Mouse (Mus musculus) frontal cortex, adult (tissue): ENCODE measurements at regions not wholly inside any gene's neighbourhood (a gene's known extent, or its start where the extent isn't known, plus 50 kb on each side); places are given as distances from the start of the nearest gene placed in this dataset.

Experiments
- ATAC-seq: cut with Nextera tagmentation; 2 replicates; pipeline ENCODE4 v1.9.2; 2017; ENCODE audit warnings: mild to moderate bottlenecking, moderate library complexity, mixed read lengths; ENCODE audit not compliant: low TSS enrichment

DNA sequence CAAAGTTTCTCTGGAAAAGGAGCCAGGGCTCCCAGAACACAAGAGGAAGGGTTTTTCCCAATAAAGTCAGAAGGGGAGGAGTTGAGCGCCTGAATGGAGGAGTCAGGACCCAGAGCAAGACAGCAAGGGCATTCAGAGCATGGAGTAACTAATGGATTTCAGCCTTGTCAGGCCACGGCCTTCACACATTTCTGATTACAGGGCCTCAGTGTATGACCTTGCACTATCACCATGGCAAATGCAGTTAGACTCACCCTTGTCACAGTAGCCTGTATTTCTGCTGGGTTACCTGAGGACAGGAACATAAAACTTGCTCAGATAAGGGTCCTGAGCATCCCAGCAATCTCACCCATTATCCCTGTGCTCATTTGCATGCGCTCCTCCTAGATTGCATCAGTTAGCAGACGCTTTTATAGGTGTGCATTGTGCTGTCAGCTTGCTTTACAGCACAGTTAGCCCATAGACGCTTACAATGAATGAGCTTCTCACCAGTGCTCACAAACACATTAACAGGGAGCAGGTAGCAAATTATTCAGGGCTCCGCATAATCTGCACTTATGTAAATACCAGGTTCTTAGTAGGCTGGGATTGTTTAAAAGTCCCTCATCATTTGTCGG, 547.4 kb downstream of the Insc start:
- ATAC-seq = no peak

- no peak for ATAC-seq
Measured at GRCm38 (mm10) chr7:115294655-115295230, 551.2 kb downstream of the Insc start.

- no peak for ATAC-seq
Measured at GRCm38 (mm10) chr7:115300241-115300640, 556.7 kb downstream of the Insc start.

GRCm38 (mm10) chr7:115308377-115308776, 564.9 kb downstream of the Insc start:
- no peak for ATAC-seq

DNA sequence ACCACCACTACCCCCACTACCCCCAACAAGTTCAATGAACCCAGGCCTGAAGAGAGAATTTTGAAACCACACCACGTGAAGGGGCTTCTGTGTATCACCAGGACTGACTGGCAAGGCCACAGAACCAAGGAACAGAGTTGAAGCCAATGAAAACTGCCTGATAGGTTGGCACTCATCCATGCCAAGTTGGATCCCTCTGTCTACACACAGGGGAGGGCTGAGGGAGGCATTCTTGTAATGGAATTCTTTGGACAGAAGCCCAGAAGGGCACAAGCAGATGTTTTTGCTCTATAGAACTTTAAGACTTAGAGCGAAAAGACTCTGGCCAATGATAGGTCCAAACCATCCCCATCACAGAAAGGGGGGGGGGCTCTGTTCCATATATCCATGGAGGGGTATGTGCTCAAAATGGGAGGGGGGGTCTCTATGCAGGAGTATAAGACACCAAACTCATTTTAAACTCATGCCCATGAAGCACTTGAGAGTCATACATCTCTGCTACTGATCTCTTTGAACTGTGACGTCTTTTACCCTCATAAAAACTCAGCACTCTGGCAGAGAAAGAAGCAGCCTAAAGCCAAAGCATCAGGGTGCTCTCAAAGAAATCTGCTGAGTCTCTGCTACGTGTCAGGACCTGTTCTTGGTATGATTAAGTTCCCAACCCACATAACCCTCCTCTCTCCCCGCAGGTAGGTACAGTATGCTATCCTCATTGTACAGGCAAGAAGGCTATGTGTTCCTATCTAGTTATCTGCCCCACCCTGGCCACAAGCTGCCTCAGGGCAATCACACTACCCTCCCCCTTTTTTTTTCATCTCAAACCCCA, 567.1 kb downstream of the Insc start:
- no peak for ATAC-seq

DNA sequence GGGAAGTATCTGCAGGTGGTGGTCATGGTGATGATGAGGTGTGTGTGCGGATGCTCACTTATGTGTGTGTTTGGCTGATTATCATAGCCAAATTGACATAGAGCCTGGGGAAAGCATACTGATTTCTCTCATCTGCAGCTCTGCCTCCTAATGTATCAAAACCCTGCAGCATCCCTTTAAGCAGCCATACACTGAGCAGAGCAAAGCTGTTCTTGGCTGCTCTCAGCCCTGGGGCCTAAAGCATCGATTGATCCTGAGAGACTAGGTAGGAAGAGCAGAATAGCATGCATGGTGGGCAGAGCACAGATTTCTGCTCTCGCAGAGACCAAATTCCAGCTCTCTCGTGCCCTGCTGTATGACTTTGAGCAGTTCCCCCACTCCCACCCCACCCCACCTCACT, 576.0 kb downstream of the Insc start:
- no peak for ATAC-seq

- no peak for ATAC-seq
Measured at GRCm38 (mm10) chr7:115322989-115323388, 579.5 kb downstream of the Insc start.

DNA sequence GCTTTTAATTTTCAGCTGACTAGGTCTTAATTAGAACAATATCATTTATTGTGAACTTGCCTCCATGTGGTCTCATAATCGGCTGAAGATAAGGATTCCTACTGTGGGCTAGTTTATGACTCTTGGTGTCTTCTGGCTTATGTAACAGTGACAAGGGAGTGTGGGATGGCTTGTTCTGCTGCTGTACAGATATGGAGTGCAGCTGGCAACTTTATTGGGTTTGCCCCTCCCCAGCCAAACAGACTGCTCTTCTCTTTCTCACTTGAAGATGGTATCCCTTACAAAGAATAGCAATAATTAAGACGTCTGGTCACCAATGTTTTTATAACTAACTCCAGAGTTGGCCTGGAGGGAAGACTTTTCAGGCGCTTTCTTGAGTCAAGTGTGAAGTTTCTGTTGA, 584.8 kb downstream of the Insc start:
- ATAC-seq = no peak

DNA sequence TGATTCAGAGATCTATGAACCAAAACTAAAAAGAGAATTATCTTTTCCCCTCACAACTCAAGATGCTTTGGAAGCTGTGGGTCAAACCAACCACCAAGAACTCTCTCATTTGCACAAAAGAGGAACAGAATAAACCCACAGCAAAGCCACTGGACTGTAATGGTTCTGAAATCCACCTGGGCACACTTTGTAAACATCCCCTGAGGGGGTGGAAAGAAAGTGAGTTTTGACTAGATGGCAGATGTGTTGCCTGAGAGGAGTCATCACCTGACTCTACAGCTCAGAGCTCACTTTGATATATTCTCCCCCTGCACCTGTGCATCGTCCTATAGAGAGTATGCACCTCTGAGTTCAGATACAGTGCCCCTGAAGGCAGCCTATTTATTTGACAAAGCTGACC, 588.2 kb downstream of the Insc start:
- no peak for ATAC-seq

DNA sequence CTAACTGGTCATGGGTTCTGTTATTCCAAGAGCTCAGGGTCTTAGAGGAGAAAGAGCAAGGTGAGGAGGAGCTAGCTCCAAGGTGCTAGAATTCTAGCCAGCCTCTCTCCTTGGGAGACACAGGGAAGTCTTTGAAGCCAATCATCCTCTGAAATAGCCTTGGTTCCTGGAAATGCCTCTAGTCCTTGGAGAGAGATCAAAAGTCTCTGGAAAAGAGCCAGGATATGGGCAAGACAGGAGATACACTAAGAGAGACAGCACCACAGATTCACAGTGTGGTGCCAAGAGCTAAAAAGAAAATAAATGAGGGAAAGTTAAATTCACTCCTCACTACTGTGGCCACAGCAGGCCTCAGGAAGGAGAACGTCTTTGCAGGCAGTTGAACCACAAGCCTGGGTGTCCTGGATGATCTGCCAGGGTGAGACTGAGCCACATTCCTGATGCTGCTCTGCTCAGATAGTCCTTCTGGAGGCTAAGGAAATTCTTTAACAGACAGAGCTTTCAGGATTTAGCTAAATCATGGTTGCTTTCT, 589.6 kb downstream of the Insc start:
- no peak for ATAC-seq

DNA sequence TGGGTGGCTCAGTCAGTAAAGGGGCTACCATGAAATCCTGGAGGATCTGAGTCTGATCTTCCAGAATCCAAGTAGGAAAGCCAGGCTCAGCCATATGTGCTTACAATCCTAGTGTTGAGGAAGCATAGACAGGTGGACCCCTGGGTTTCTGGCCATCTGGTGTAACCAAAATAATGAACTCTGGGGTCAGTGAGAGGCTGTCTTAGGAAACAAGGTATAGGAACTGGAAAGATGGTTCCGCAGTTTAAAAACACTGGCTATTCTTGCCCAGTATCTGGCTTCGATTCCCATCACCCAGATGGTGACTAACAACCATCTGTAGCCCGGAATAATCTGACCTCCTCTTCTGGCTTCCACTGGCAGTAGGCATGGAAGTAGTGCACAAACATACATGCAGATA, 591.6 kb downstream of the Insc start:
- ATAC-seq = no peak

DNA sequence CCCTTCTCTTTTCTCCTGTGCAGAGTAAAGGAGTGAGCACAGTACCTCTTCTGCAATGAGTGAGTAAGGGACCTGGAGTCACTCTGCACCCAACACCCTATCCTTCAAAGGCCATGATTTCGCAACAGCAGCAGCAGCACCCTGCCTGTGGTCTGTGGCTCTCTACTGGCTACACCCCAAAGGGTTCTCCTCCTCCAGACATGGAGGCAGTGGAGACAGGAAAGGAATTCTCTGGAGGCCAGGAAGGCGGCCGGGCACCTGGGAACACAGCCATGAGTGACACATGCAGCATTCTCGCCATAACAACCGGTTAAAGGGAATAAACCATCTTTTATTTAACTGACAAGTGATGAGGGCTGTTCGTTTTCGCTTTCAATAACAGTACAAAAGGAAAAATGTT, 596.7 kb downstream of the Insc start:
- no peak for ATAC-seq

- no peak for ATAC-seq
Measured at GRCm38 (mm10) chr7:115341007-115341406, 597.5 kb downstream of the Insc start.

DNA sequence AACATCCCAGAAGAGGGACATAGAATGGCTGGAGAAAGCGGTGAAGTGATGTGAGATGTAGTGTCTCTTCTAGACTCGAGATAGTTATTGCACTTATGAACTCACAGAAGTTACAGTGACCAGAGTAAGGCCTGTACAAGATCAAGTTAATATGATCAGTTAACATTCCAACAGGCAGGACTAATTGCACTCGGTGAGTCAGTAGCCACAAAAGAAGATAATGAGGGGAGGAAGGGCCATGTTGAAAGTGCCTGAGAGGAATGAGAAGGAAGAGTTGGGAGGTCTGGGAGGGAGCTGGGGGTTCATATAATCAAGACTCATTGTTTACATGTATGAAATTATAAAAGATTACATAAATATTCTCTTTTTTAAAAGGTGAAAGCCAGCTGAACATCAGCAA, 602.3 kb downstream of the Insc start:
- no peak for ATAC-seq

DNA sequence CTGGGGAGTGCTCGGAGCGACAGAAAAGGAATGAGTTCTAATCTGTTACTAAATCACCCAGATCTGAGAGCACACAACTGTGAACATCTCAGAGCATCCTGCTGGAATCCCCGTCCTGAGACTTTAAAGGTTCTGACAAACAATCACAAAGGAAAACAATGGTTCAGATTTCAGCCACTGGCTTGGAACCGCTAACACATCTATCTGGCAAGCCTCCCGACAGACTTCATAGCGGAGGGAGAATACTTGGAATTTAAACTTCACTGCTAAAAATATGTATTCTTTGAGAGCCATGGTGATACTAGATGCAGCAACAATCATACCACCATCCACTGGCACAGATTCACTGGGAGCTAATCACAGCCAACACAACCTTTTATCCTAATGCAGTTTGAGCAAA, 615.2 kb downstream of the Insc start:
- no peak for ATAC-seq

DNA sequence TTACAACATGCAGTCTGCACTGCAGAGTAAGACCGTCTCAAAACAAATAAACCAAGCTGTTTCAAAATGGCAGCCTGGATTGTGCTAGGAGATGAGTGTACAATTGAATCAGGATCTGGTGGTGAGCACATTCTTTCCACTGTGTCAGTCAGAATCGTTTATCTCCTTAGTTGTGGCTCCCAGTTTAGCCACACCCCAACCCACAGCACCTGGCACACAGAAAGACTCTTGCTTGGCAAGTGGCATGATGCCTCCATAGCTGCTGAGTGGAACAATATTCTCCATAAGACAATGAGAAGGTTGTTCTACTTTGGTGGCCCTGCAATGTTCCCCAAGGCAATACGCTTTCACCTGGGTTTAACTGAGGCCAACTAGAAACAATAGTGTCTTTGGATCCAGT, 616.6 kb downstream of the Insc start:
- no peak for ATAC-seq

DNA sequence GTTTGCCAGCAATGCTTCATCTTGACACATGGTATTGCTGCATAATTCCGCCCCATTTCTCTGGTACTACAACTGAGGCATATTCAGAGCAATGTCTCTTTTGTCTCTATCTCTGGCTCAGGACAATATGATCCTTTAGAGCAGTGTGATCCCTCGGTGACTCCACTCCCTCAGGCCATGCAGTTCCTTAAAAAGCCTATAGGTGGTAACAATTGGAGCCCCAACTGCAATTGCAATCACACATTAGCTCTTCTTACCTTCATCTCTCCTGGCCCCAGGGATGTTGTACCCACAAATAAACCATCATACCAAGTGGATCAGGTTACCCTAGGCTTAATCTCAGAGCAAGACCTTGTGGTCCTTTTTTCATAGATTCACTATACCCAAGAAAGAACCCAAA, 618.6 kb downstream of the Insc start:
- ATAC-seq = no peak

- no peak for ATAC-seq
Measured at GRCm38 (mm10) chr7:115366910-115367309, 623.4 kb downstream of the Insc start.

- ATAC-seq = no peak
Measured at GRCm38 (mm10) chr7:115371143-115371542, 627.6 kb downstream of the Insc start.

- ATAC-seq = no peak
Measured at GRCm38 (mm10) chr7:115372921-115373320, 629.4 kb downstream of the Insc start.

DNA sequence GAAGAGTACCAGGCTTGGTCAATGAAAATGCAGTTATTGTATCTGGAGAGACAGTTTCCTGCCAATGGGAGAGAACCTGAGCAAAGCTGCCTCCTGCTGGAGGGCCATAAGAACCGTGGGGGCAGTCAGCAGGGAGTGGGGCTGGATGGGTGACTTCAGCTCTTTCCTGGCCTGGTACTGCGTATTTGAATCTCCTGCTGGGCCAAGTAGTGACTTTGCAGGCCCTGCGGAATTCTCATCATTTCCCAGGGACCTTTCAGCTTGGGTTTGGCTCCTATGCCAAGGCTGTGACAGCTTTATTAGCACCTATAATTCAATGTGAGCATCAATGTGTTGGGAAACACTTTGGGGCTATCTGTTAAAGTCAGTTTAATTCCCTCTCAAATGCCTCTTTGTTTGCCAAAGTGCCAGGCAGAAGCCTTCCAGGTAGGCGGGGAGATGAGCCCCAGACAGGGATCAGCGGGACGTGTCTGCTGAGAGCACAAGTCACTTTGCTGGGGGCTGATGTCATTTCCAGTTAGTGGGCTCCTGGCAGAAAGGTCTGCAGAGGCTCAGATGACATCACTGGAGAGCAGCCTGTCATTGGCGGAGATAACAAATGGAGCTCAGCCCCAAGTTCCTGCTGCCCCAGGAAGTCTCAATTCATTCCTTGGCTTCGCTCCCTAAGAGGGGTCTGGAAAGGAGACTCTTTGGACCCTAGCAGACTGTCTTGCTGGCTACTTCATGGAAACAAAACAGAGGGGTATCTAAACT, 630.5 kb downstream of the Insc start:
- ATAC-seq = no peak

GRCm38 (mm10) chr7:115376067-115376466, 632.6 kb downstream of the Insc start:
- no peak for ATAC-seq
